Mouse (Mus musculus): ENCODE measurements around the gene Gal3st2b.
"Not testable (repeated sequence)": the region's sequence is repeated elsewhere in the genome, so short reads cannot be mapped to it uniquely, and the experiment has no call there.

DNA sequence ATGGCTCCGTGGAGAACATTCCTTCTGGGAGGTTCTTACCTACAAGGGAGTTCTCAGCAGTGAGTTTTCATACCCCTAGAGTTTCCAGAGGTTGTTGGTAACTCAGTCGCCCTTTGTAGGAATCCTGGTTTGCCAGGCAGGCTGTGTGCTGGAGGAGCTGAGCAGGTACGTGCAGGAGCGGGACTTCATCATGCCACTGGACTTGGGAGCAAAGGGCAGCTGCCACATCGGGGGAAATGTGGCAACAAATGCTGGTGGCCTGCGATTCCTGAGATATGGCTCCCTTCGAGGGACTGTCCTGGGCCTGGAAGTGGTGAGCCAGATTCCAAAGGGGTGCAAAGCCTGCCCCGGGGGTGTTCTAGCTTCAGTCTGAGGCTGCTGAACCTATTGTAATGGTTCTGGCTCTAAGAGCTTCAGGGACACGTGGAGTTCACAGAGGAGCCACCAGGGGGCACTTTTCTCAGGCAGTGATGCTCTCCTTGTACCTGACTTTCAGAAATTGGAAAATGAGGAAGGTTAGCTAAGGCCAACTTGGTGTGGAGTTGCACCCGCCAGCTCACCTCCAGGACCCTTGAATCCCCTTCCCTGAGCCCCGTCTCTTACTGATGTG, 9.0 kb upstream of the Gal3st2b start:
- TF ChIP-seq GATA1 (IDR thresholded peaks at IDR 0.05; ENCODE audit: borderline replicate concordance, low read length); FLI1 (IDR thresholded peaks at IDR 0.05; ENCODE audit: low read length): not testable (repeated sequence)
